Mouse (Mus musculus) liver, embryonic 14.5 days (tissue): ENCODE data around the gene Ccdc177. TPM values are rescaled to one million over a fixed set of nuclear protein-coding genes. Genes with fewer than 3 reads are reported as not detected.

Experiments used
- ATAC-seq: fragments of 200-750 bp; cut with Nextera tagmentation; 2 replicates; pipeline ENCODE4 v1.8.0; 2017; ENCODE audit warnings: moderate number of reproducible peaks, mild to moderate bottlenecking, moderate library complexity; ENCODE audit not compliant: insufficient read depth
- DNase-seq, 3 experiments: peaks; one replicate each; pipeline ENCODE4 v3.0.0-alpha.2; 2012 to 2013; ENCODE audit warnings: low read depth in 3 of 3, low spot score in 3 of 3
- H3K27ac ChIP-seq: fragments of 300-500 bp; sonication (generic); 2 replicates; pipeline ENCODE4 v1.5.1; 2014; ENCODE audit warnings: moderate library complexity, mild to moderate bottlenecking, control low read depth, inconsistent platforms
- H3K27me3 ChIP-seq: fragments of 300-500 bp; sonication (generic); 2 replicates; pipeline ENCODE4 v1.6.1; 2014; ENCODE audit warnings: mild to moderate bottlenecking, low read length, moderate library complexity; ENCODE audit not compliant: control insufficient read depth, insufficient read depth
- H3K36me3 ChIP-seq: fragments of 300-500 bp; sonication (generic); replicated peaks from 2 replicates; pipeline ENCODE4 v1.6.1; 2014; ENCODE audit warnings: low read depth; ENCODE audit not compliant: control insufficient read depth, insufficient read depth
- H3K4me1 ChIP-seq, 2 experiments: fragments of 200-500 bp in 1 of 2; fragments of 300-500 bp in 1 of 2; sonication (generic) in 1 of 2; replicated peaks; 2 replicates each; pipeline ENCODE4 v1.6.1; 2012 to 2014; ENCODE audit warnings: antibody characterized with exemption in 1 of 2, inconsistent platforms in 1 of 2, low read length in 1 of 2; ENCODE audit not compliant: control insufficient read depth in 2 of 2, insufficient read depth in 2 of 2
- H3K4me2 ChIP-seq: fragments of 300-500 bp; sonication (generic); 2 replicates; pipeline ENCODE4 v1.6.1; 2014; ENCODE audit warnings: low read depth, mild to moderate bottlenecking, control low read depth, moderate library complexity
- H3K4me3 ChIP-seq, 2 experiments: fragments of 200-500 bp in 1 of 2; fragments of 300-500 bp in 1 of 2; sonication (generic) in 1 of 2; 2 replicates each; pipeline ENCODE4 v1.5.1; 2012 to 2014; ENCODE audit warnings: low read depth in 2 of 2, low read length in 2 of 2, mild to moderate bottlenecking in 2 of 2, control low read depth in 1 of 2, inconsistent platforms in 1 of 2, moderate library complexity in 1 of 2; ENCODE audit not compliant: insufficient read depth in 1 of 2
- H3K9ac ChIP-seq: fragments of 300-500 bp; sonication (generic); replicated peaks from 2 replicates; pipeline ENCODE4 v1.6.1; 2014; ENCODE audit warnings: mild to moderate bottlenecking, control low read depth, moderate library complexity
- H3K9me3 ChIP-seq: fragments of 300-500 bp; sonication (generic); 2 replicates; pipeline ENCODE4 v1.6.1; 2016; ENCODE audit warnings: low read length, mixed read lengths; ENCODE audit not compliant: control insufficient read depth
- CTCF ChIP-seq: IDR thresholded peaks from 2 replicates; pipeline ENCODE4 v1.5.1; 2016; ENCODE audit warnings: antibody characterized with exemption, low read depth, control low read depth
- EP300 ChIP-seq: IDR thresholded peaks from 2 replicates; pipeline ENCODE4 v1.6.1; 2016; ENCODE audit warnings: antibody characterized with exemption, low read depth
- WGBS: fragments of 180-500 bp; shearing (Covaris S2); extraction: QIAGEN DNeasy Blood & Tissue Kit; methylation state at CpG from one replicate; pipeline ENCODE4 v1.1.7; 2014; ENCODE audit not compliant: insufficient replicate concordance; 5-methylcytosine and 5-hydroxymethylcytosine counted together
- polyA plus RNA-seq, 2 experiments: library from polyadenylated mRNA; depleted of rRNA in 1 of 2; stranded (reverse) in 1 of 2; unstranded in 1 of 2; fragments of >200 nt; fragmentation: Nextera tagmentation in 1 of 2; extraction: Ambion mirVana in 1 of 2; gene quantifications; 2 replicates each; pipeline versions ENCODE4 v1.2.1 to v1.2.3; 2012 to 2014

Ccdc177 gene
- polyA plus RNA-seq, 2 experiments, result not detected

GRCm38 (mm10) chr12:80720507-80720906 lies 40.0 kb downstream of the Ccdc177 start:
- Histone ChIP-seq H3K9me3 (no peaks in the 10 kb centered on the region), H3K4me2 (no peak overlapping the region), H3K9ac (no peak overlapping the region), H3K27ac (no peak overlapping the region), H3K4me1 (peaks cover 0 to 9% of the 10 kb centered on the region in 2 experiments; a peak in 2 of 4 replicates), H3K4me3 (no peak overlapping the region), H3K36me3 (no peaks in the 10 kb centered on the region), H3K27me3 (no peaks in the 10 kb centered on the region)
- DNase-seq, result no peak
- TF ChIP-seq EP300, result no peak
- TF ChIP-seq CTCF, result no peak
- WGBS, result 64% methylated on average over 12 of the region's 12 CpGs
- no peak for ATAC-seq

- no peak for TF ChIP-seq EP300
- TF ChIP-seq CTCF, result no peak
- H3K4me3 ChIP-seq, result no peak overlapping the region
Observed at GRCm38 (mm10) chr12:80719141-80719540, 41.3 kb downstream of the Ccdc177 start.

GRCm38 (mm10) chr12:80715915-80716314 lies 44.6 kb downstream of the Ccdc177 start:
- Histone ChIP-seq H3K4me2 (no peak overlapping the region), H3K4me1 (no peaks in the 10 kb centered on the region; a peak in 1 of 4 replicates), H3K27me3 (no peaks in the 10 kb centered on the region; the same call in 1 of the 2 replicates), H3K4me3 (no peak overlapping the region), H3K36me3 (no peaks in the 10 kb centered on the region), H3K9ac (no peak overlapping the region), H3K27ac (no peak overlapping the region), H3K9me3 (no peaks in the 10 kb centered on the region)
- DNase-seq (no peak), ATAC-seq (no peak)
- WGBS, result 56% methylated on average over 6 of the region's 6 CpGs
- TF ChIP-seq EP300 (no peak), CTCF (no peak)

More at GRCm38 (mm10) chr12:80719141-80719540, 41.3 kb downstream of the Ccdc177 start:
- Histone ChIP-seq H3K27me3 (no peaks in the 10 kb centered on the region), H3K27ac (no peak overlapping the region), H3K4me2 (no peak overlapping the region), H3K9me3 (no peaks in the 10 kb centered on the region), H3K9ac (no peak overlapping the region), H3K36me3 (no peaks in the 10 kb centered on the region), H3K4me1 (peaks cover 0 to 6% of the 10 kb centered on the region in 2 experiments; a peak in 2 of 4 replicates)
- WGBS, result 3% methylated on average over 2 of the region's 2 CpGs
- DNase-seq (no peak), ATAC-seq (no peak)

- Histone ChIP-seq H3K36me3 (no peaks in the 10 kb centered on the region), H3K27ac (no peak overlapping the region), H3K9me3 (no peaks in the 10 kb centered on the region), H3K9ac (no peak overlapping the region), H3K27me3 (peaks cover 4% of the 10 kb centered on the region; the same call in 1 of the 2 replicates), H3K4me3 (no peak overlapping the region), H3K4me1 (no peaks in the 10 kb centered on the region), H3K4me2 (no peak overlapping the region)
- TF ChIP-seq CTCF (no peak), EP300 (no peak)
- 29% methylated on average over 6 of the region's 6 CpGs for WGBS
- ATAC-seq (no peak), DNase-seq (no peak)
Observed at GRCm38 (mm10) chr12:80706915-80707604, 53.4 kb downstream of the Ccdc177 start.

GRCm38 (mm10) chr12:80706208-80706914 lies 54.1 kb downstream of the Ccdc177 start:
- H3K9me3 ChIP-seq, result no peaks in the 10 kb centered on the region
- H3K27me3 ChIP-seq, result peaks cover 4% of the 10 kb centered on the region; the same call in 1 of the 2 replicates
- H3K9ac ChIP-seq, result no peak overlapping the region
- no peak overlapping the region for H3K4me2 ChIP-seq
- H3K36me3 ChIP-seq, result no peaks in the 10 kb centered on the region
- H3K27ac ChIP-seq, result no peak overlapping the region
- H3K4me3 ChIP-seq, result no peak overlapping the region
- ATAC-seq, result no peak
- TF ChIP-seq EP300 (no peak), CTCF (no peak)
- DNase-seq, result no peak
- H3K4me1 ChIP-seq, result no peaks in the 10 kb centered on the region
- 36% methylated on average over 11 of the region's 11 CpGs for WGBS

Other genes starting within 250 kb of the Ccdc177 start
- 0.05 and 0.07 TPM in 2 replicates for gene Galnt16, start 242.4 kb downstream of the Ccdc177 start, polyA plus RNA-seq (2012; rRNA removed)
- 0.04 TPM in 1 of 2 replicates, not detected in the other for gene Galnt16, start 242.4 kb downstream of the Ccdc177 start, polyA plus RNA-seq (2014; fragmentation: Nextera tagmentation; extraction: Ambion mirVana)
- gene Slc39a9, start 116.8 kb downstream of the Ccdc177 start, polyA plus RNA-seq (2012; rRNA removed), result 8.5 and 9.6 TPM in 2 replicates
- gene Slc39a9, start 116.8 kb downstream of the Ccdc177 start, polyA plus RNA-seq (2014; fragmentation: Nextera tagmentation; extraction: Ambion mirVana), result 10.1 and 11.1 TPM in 2 replicates
- 88.4 and 144 TPM in 2 replicates for gene Erh, start 116.3 kb downstream of the Ccdc177 start, polyA plus RNA-seq (2012; rRNA removed)
- 123 and 140 TPM in 2 replicates for gene Erh, start 116.3 kb downstream of the Ccdc177 start, polyA plus RNA-seq (2014; fragmentation: Nextera tagmentation; extraction: Ambion mirVana)
- gene Plekhd1, start 68.1 kb downstream of the Ccdc177 start, polyA plus RNA-seq (2012; rRNA removed), result 0.19 and 0.22 TPM in 2 replicates
- 0.10 and 0.14 TPM in 2 replicates for gene Plekhd1, start 68.1 kb downstream of the Ccdc177 start, polyA plus RNA-seq (2014; fragmentation: Nextera tagmentation; extraction: Ambion mirVana)
- 11.0 and 11.1 TPM in 2 replicates for gene Susd6, start 29.8 kb upstream of the Ccdc177 start, polyA plus RNA-seq (2012; rRNA removed)
- 11.6 and 13.9 TPM in 2 replicates for gene Susd6, start 29.8 kb upstream of the Ccdc177 start, polyA plus RNA-seq (2014; fragmentation: Nextera tagmentation; extraction: Ambion mirVana)
- gene Srsf5, start 184.8 kb upstream of the Ccdc177 start, polyA plus RNA-seq (2012; rRNA removed), result 176 and 281 TPM in 2 replicates
- 162 and 189 TPM in 2 replicates for gene Srsf5, start 184.8 kb upstream of the Ccdc177 start, polyA plus RNA-seq (2014; fragmentation: Nextera tagmentation; extraction: Ambion mirVana)
- gene Slc10a1, start 208.0 kb upstream of the Ccdc177 start, polyA plus RNA-seq (2012; rRNA removed), result 1.7 and 2.0 TPM in 2 replicates
- gene Slc10a1, start 208.0 kb upstream of the Ccdc177 start, polyA plus RNA-seq (2014; fragmentation: Nextera tagmentation; extraction: Ambion mirVana), result 3.8 and 4.0 TPM in 2 replicates